Mouse (Mus musculus): ENCODE measurements at regions not wholly inside any gene's neighbourhood (a gene's known extent, or its start where the extent isn't known, plus 50 kb on each side); places are given as distances from the start of the nearest gene placed in this dataset.

GRCm38 (mm10) chr1:41271111-41271730 lies 465.8 kb downstream of the Tmem182 start:
- DNase-seq = peak; percentile 48

DNA sequence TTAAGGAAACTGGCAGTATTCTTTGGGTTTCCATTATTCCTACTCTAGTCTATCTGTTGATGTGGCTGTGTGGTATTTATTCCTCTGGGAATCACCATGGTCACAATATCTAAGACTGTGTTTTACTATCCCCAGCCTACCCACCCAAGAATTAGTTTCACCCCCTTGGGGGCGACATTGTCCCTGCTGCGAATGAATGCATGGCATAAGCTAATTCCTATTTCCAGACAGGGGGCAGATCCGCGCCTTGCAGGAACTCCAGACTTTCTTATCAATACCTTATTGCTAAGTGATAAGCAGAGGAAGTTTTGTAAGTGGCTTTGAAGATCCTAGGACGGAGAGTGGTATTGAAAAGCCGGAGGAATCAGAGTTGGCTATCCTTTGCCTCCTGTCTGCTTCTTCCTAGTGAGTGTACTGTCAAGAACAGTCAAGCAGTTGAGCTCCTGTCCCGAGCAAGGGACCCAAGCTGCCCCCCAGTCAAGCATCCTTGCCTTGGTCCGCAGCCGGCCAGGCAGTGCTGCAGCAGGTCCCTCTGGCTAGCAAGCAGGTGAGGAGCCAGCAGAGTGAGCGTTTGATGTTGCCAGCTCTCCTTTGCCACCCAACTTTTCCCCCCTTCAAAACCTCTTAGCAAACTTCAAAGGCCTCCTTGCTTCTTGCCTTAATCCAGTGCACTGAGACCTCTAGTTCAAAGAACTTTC lies 469.3 kb downstream of the Tmem182 start:
- DNase-seq = peak; percentile 46

DNA sequence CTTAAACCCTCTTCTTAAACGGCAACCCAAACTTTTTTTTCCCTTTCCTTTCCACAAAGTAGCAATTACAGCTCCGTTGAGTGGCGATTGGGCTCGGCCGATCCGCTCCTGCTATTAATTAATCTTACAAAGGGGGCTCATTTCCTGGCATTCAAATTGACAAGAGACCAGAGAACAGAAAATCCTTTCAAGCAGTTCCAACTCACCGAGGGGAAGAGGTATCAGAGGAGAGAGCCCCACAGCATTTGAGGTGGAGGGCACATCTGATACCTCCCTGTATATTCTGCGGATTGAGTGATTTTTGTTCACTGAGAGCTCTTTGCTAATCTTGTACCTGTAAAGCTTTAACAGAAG lies 469.8 kb downstream of the Tmem182 start:
- peak; percentile 33 for DNase-seq

DNA sequence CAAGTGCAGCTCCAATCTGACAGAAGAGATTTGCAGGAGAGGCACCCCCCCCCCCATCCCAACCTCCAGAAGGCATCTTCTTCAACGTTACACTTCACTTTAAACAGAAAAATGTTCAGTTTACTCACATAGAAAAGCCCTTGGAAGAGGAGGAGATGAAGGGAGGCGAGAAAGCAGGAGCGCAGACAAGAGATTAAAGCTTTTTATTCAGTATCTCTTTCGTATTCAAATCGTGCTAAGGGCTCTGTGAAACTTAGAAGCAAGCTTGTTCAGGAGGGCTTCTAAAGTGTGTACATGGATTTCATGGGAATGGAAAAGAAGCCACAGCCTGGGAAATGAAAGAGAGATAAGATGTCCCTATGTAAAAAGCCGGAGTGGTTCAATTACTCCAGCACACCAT lies 470.2 kb downstream of the Tmem182 start:
- no peak for DNase-seq

GRCm38 (mm10) chr1:41276303-41276702 lies 470.9 kb downstream of the Tmem182 start:
- no peak for DNase-seq

- DNase-seq = no peak
Measured at GRCm38 (mm10) chr1:41285221-41285620, 479.8 kb downstream of the Tmem182 start.

GRCm38 (mm10) chr1:41286221-41286620 lies 480.8 kb downstream of the Tmem182 start:
- DNase-seq = no peak

DNA sequence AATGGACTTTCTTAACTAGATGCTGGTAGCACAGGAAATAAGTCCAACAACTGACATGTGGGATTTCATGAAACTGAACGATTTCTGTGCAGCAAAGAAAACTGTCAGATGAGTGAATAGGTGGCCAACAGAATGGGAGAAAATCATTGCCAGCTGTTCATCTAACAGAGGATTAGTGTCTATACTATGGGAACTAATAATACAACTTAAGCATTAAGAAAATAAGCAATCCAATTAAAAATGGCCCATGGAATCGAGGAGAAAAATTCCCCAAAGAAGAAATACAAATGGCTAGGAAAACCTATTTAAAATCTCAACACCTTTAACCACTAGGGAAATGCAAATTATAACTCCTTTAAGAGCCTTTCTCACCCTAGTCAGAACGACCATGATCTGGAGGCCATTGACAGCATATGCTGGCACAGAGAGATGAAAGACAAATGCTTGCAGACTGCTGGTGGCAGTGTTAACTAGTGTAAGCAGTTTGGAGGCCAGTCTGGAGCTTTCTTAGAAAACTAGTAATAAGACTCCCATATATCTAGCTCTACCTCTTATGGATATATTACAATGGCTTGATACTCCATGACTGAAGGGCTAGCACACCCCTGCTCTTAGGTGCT lies 521.6 kb downstream of the Tmem182 start:
- DNase-seq = no peak

DNA sequence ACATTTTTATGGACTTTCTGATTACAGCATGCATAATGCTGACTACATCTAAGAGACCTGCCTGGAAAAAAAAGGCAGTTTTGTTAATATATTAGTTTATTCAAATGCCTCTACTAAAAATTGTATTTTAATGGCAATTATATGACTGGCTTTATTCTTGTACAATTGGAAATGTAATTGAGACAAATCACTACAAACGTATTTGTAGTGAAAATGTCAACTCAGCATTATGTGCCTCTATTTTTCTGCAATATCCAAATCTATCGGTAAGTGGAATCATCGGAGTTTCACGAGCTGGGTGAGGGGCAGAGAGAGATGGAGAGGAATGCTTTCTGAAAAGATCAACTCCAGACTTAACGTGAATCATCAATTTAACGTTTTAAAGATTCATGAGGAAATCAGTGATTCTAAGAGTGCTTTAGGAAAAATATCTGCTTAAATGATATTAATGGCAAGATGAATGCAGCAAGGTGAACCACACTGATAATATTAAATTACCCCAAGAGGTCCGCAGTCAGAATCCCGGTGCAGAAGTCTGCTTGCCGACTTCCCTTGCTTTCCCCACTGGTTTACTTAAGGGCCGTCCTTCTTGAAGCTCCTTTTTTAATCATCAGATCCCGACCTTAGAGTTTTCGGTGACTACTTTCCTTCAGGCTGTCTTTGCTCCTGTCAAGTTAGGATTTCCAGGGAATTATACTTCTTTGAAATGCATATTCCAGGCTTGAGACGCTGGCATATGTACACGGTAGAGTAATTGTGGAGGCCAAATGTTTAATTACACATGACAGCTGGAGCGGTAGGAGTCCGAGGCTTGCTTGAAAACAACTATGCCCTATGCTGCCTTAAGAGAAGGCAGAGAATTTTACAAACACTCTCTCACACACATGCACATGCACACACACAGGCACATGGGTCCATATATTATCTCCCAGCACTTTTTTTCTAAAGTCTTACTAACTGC lies 544.7 kb downstream of the Tmem182 start:
- peak; percentile 54 for DNase-seq

- DNase-seq = peak; percentile 6
Measured at GRCm38 (mm10) chr1:41359061-41359460, 553.7 kb downstream of the Tmem182 start.

DNA sequence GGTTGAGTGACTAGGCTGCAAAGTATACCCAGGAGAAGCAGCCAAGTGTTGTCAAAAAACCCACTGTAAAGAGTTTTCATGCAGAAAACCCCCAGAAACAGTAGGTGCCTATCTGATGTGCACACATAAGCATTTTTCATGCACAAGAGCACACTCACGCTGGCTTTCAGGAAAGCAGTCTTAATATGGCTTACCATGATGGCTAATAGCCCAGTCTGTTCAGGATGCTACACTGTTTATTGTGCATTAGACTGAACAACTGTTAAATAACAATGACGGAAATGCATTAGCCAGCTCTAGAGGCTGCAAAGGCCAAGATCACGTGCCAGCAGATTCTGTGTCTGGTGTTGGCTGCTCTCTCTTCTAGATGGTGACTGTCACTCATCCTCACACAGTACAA lies 556.1 kb downstream of the Tmem182 start:
- peak; percentile 8 for DNase-seq

- DNase-seq = no peak
Measured at GRCm38 (mm10) chr1:41380013-41380412, 574.6 kb downstream of the Tmem182 start.

DNA sequence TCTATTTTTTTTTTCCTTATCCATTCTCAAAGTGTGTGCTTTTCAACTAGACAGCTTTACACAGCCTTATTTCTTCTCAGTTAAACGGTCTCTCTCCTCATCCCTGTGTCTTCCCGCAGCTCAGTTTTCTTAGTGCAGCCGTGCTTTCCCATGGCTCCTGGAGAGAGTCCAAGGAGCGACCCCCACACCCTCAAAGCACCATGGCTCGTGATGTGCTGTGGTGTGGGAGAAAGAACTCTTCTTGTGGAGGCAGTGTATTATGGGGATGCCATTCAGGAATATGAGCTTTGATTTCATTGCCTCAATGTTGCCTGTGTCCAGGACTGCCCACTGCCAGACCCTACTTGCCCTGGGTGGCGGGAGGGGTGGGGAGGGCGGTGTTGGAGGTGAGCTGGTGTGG lies 576.1 kb downstream of the Tmem182 start:
- no peak for DNase-seq

GRCm38 (mm10) chr1:41384731-41385130 lies 579.3 kb downstream of the Tmem182 start:
- no peak for DNase-seq

DNA sequence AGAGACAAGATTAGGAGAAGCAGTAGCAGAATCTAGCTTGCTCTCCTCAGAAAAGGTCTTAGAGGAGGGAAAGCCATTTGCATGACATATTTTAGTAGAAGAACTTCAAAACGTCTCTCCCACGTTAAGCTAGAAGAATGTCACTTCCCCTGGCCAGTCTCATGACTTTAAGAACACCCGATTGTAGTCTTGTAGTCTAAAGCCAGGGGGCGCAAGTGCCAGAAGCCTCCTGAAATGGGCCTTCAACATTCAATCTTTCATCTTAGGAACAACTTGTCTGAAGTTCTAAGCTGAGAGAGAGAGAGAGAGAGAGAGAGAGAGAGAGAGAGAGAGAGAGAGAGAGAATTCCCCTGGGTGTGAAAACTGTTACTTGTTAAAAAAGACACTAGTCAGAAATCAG lies 581.0 kb downstream of the Tmem182 start:
- no peak for DNase-seq

- DNase-seq = peak; percentile 93
Measured at GRCm38 (mm10) chr1:41390102-41390884, 584.9 kb downstream of the Tmem182 start.

DNA sequence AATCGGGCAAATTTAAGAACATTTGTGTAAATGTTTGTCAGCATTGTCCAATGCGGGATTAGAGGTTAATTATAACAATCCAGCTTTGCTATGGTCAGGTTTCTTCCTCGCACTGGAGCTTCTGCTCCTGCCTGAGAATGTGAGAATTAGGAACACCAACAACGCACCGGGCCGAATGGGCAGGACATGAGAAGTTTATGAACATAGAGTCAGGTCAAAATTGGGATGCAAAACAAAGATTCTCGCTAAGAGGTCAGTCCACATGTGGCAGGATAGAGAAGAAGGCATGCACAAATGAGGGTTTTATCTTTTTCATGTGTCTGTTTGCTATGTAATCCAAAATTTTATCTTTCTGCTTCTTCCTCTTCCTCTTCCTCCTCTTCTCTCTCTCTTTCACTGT lies 585.7 kb downstream of the Tmem182 start:
- no peak for DNase-seq

- DNase-seq = no peak
Measured at GRCm38 (mm10) chr1:41393287-41393686, 587.9 kb downstream of the Tmem182 start.

- DNase-seq = no peak
Measured at GRCm38 (mm10) chr1:41395081-41395480, 589.7 kb downstream of the Tmem182 start.

GRCm38 (mm10) chr1:41410533-41410932 lies 605.1 kb downstream of the Tmem182 start:
- DNase-seq = no peak

DNA sequence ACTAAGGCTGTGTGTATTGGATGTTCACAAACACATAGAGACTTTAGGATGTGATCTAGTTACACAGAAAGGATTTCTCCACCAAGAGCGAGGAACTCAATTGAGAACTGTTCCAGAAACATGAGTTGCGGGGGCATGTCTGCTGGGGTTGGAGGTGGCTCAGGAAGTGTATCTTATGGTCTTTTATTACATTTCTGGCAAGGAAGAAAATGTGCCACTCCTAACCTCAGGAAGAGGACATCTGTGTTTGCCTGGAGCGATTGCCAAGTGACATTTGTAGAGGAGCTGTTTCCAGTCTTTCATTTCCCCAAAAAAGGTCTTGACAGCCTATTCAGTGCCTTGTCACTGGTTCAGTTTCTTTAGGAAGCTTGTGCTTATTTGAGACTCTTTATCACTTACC lies 606.2 kb downstream of the Tmem182 start:
- DNase-seq = no peak

- no peak for DNase-seq
Measured at GRCm38 (mm10) chr1:41412078-41412477, 606.7 kb downstream of the Tmem182 start.
